Mouse (Mus musculus) adrenal gland, postnatal 25 days (tissue): ENCODE data around the gene Olfr450. TPM values are rescaled to one million over a fixed set of nuclear protein-coding genes. Genes with fewer than 3 reads are reported as not detected.

Experiments
- DNase-seq: peaks from one replicate; pipeline ENCODE4 v3.0.0; 2021; ENCODE audit warnings: mixed read lengths
- long read RNA-seq: library from polyadenylated mRNA; stranded (forward); transcript quantifications from one replicate; pipeline ENCODE4 v2.0.0, GENCODE M21; 2021
- total RNA-seq: library from RNA; stranded (reverse); gene quantifications from 2 replicates; pipeline ENCODE4 v1.2.3, GENCODE M21; 2021

Olfr450 gene
- not detected in 2 replicates for total RNA-seq
- long read RNA-seq = 0 reads

- DNase-seq = no peak
Observed at GRCm38 (mm10) chr6:42811639-42812038, at the start of gene Olfr450. Gene Olfr450, plus strand, starts transcription at chr6:42811939.

DNA sequence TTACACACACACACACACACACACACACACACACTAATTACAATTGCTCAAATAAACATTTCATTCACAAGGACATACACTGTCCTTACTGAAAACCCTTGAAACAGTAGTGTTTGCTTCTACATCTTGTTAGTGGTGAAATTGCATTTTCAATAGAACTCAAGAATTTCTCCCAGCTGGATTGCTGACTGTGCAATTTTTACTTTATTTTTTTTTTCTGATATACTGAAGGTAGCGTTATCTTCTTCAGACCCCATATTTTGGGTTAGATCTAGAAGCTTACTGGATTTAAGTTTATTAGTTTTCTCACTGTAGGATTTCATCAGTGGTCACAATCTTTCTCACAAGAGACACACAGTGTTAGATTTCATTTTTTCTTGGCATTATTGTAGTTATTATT lies 34.7 kb upstream of the Olfr450 start:
- no peak for DNase-seq

DNA sequence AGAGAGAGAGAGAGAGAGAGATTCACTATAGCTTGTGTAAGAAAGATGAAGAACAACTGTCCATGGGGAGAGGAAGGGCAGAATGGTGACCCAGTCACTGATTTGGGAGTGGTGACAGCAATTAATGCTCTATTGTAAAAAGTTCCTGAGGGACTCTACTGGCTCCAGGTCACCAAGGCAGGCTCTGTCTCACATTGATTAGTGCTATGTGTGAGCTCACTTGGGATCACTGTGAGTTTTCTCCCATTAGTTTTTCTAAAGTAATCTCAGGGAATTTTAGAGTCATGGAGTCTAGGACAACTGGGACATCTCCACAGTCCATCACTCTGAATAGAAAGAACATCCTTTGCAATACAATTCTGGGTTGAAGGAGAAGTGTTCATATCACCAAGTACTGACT lies 26.9 kb upstream of the Olfr450 start, which contains the start of gene Olfr452:
Gene Olfr452, plus strand, starts transcription at position 301 of the 400 bp plus-strand sequence.
- DNase-seq = no peak

DNA sequence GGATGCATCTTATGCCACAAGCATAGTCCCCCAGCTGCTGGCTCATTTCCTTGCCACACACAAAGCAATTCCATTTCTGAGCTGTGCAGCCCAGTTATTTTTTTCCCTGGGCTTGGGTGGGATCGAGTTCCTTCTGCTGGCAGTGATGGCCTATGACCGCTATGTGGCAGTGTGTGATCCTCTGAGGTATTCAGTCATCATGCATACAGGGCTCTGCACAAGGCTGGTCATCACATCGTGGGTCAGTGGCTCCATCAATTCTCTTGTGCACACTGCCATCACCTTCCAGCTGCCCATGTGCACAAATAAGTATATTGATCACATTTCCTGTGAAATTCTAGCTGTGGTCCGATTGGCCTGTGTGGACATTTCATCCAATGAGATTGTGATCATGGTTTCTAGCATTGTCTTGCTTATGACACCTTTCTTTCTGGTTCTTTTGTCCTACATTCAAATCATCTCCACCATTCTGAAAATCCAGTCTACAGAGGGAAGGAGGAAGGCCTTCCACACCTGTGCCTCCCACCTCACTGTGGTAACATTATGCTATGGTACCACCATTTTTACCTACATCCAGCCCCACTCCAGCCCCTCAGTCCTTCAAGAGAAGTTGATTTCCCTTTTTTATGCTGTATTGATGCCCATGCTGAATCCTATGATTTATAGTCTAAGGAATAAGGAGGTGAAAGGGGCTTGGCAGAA lies 21.3 kb upstream of the Olfr450 start:
- no peak for DNase-seq

- DNase-seq = no peak
Observed at GRCm38 (mm10) chr6:42790949-42791556, 20.7 kb upstream of the Olfr450 start.

- DNase-seq = no peak
Observed at GRCm38 (mm10) chr6:42794982-42795381, 16.8 kb upstream of the Olfr450 start.

GRCm38 (mm10) chr6:42834084-42834483 lies 22.3 kb downstream of the Olfr450 start, which contains the start of gene Olfr449:
Gene Olfr449, plus strand, starts transcription at chr6:42834384.
- DNase-seq = no peak

DNA sequence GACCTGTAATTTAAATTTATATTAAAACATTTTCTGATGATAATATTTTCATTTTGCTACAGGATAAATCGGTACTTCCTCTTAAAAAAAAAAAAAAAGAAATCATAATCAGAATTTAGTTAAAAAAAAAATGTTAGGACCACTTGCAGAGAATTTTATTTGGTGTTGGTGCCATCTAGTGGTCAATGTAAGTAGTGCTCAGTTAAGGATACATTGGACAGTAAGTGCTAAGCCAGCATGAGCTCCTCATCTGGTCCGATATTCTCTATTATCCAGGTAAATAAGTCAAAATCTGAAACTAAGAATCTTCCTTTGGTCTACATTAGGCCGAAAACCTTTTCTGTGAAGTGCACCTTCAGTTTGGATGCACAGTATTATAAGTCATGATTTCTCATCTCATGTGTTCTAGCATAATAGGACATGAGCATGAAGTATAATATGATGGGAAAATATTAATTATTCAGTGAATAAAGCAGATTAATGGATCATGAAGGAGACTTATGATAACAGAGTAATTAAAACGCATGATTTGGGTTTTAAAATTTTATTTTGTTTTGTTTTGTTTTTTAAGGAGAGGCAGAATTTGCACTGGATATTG lies 48.6 kb downstream of the Olfr450 start:
- DNase-seq = no peak

Other genes starting within 250 kb of the Olfr450 start
- not detected in 2 replicates for gene Tcaf3, start 214.2 kb upstream of the Olfr450 start, total RNA-seq
- gene Tcaf2, start 166.7 kb upstream of the Olfr450 start, total RNA-seq = 10.5 and 12.2 TPM in 2 replicates
- gene Tcaf1, start 101.9 kb upstream of the Olfr450 start, total RNA-seq = 72.4 and 86.5 TPM in 2 replicates
- not detected in 2 replicates for gene Olfr453, start 72.6 kb upstream of the Olfr450 start, total RNA-seq
- not detected in 2 replicates for gene Olfr38, start 55.5 kb upstream of the Olfr450 start, total RNA-seq
- gene Olfr452, start 26.8 kb upstream of the Olfr450 start, total RNA-seq = not detected in 2 replicates
- not detected in 2 replicates for gene Olfr449, start 22.4 kb downstream of the Olfr450 start, total RNA-seq
- gene Olfr448, start 78.5 kb downstream of the Olfr450 start, total RNA-seq = not detected in 2 replicates
- gene Olfr447, start 96.9 kb downstream of the Olfr450 start, total RNA-seq = not detected in 2 replicates
- not detected in 2 replicates for gene Olfr446, start 109.4 kb downstream of the Olfr450 start, total RNA-seq
- gene Olfr444, start 137.1 kb downstream of the Olfr450 start, total RNA-seq = not detected in 2 replicates